Mouse (Mus musculus) testis, adult 2 months (tissue): ENCODE results near the gene Syncrip. TPM values are rescaled to one million over a fixed set of nuclear protein-coding genes. Genes with fewer than 3 reads are reported as not detected.

ENCODE experiments used
- H3K27ac ChIP-seq: fragments of 200-500 bp; 2 replicates; pipeline ENCODE4 v1.5.1; 2012; ENCODE audit warnings: low read depth, low read length; ENCODE audit not compliant: control insufficient read depth, insufficient read depth
- H3K27me3 ChIP-seq: fragments of 200-500 bp; 2 replicates; pipeline ENCODE4 v1.6.1; 2012; ENCODE audit warnings: mild to moderate bottlenecking, low read length, moderate library complexity; ENCODE audit not compliant: control insufficient read depth, insufficient read depth
- H3K36me3 ChIP-seq: fragments of 200-500 bp; 2 replicates; pipeline ENCODE4 v1.6.1; 2012; ENCODE audit warnings: mild to moderate bottlenecking, low read length; ENCODE audit not compliant: control insufficient read depth, insufficient read depth
- H3K4me1 ChIP-seq: fragments of 200-500 bp; 2 replicates; pipeline ENCODE4 v1.6.1; 2012; ENCODE audit warnings: low read length; ENCODE audit not compliant: control insufficient read depth, insufficient read depth
- H3K4me3 ChIP-seq: fragments of 200-500 bp; 2 replicates; pipeline ENCODE4 v1.5.1; 2012; ENCODE audit warnings: low read depth, mild to moderate bottlenecking, low read length, moderate library complexity, mixed read lengths; ENCODE audit not compliant: control insufficient read depth
- CTCF ChIP-seq: fragments of 200-500 bp; IDR thresholded peaks from 2 replicates; pipeline ENCODE4 v1.5.1; 2012; ENCODE audit warnings: low read depth, mild to moderate bottlenecking, inconsistent platforms, low read length, moderate library complexity; ENCODE audit not compliant: control insufficient read depth, insufficient read depth, insufficient replicate concordance
- POLR2A ChIP-seq: fragments of 200-500 bp; IDR thresholded peaks from 2 replicates; pipeline ENCODE4 v1.6.1; 2012; ENCODE audit warnings: low read depth, mild to moderate bottlenecking, inconsistent platforms, low read length, moderate library complexity; ENCODE audit not compliant: control insufficient read depth
- polyA plus RNA-seq: library from polyadenylated mRNA; depleted of rRNA; stranded (reverse); fragments of >200 nt; gene quantifications from 2 replicates; pipeline ENCODE4 v1.2.3, GENCODE M21; 2012; rRNA removed

Gene Syncrip
- polyA plus RNA-seq, 1 experiment, result 7.7 TPM

GRCm38 (mm10) chr9:88404515-88404914, 77.9 kb downstream of the Syncrip start:
- Histone ChIP-seq H3K4me1 (no peaks in the 10 kb centered on the region), H3K27ac (no peak overlapping the region), H3K4me3 (no peak overlapping the region), H3K27me3 (no peaks in the 10 kb centered on the region), H3K36me3 (no peaks in the 10 kb centered on the region)
- no peak for TF ChIP-seq POLR2A
- no peak for TF ChIP-seq CTCF

GRCm38 (mm10) chr9:88404088-88404487, 78.3 kb downstream of the Syncrip start:
- no peak overlapping the region for H3K27ac ChIP-seq
- H3K36me3 ChIP-seq, result no peaks in the 10 kb centered on the region
- H3K4me3 ChIP-seq, result no peak overlapping the region
- no peaks in the 10 kb centered on the region for H3K4me1 ChIP-seq
- no peaks in the 10 kb centered on the region for H3K27me3 ChIP-seq
- TF ChIP-seq POLR2A (no peak), CTCF (no peak)

- H3K4me3 ChIP-seq, result no peak overlapping the region
- no peaks in the 10 kb centered on the region for H3K4me1 ChIP-seq
- TF ChIP-seq POLR2A (no peak), CTCF (no peak)
- H3K27ac ChIP-seq, result no peak overlapping the region
- H3K36me3 ChIP-seq, result no peaks in the 10 kb centered on the region; the same call in 1 of the 2 replicates
- H3K27me3 ChIP-seq, result no peaks in the 10 kb centered on the region
These were observed 83.9 kb downstream of the Syncrip start for GRCm38 (mm10) chr9:88398461-88398860.

Other genes starting within 250 kb of the Syncrip start
- gene Nt5e, start 155.4 kb downstream of the Syncrip start, polyA plus RNA-seq, result 4.5 and 5.5 TPM in 2 replicates
- gene Snx14, start 43.6 kb downstream of the Syncrip start, polyA plus RNA-seq, result 13.3 and 15.8 TPM in 2 replicates
- gene Gm20537, start 26.0 kb downstream of the Syncrip start, polyA plus RNA-seq, result 1.1 and 1.7 TPM in 2 replicates
- 9.8 and 19.7 TPM in 2 replicates for gene Zfp949, start 65.4 kb upstream of the Syncrip start, polyA plus RNA-seq
- 0.10 TPM in 2 replicates for gene Trim43a, start 98.3 kb upstream of the Syncrip start, polyA plus RNA-seq
- 7.4 and 8.4 TPM in 2 replicates for gene Mthfsl, start 237.7 kb upstream of the Syncrip start, polyA plus RNA-seq
- not detected in 2 replicates for gene Bcl2a1d, start 249.3 kb upstream of the Syncrip start, polyA plus RNA-seq